Mouse (Mus musculus) MEL (cell line): ENCODE results near the gene Smad1. TPM values are rescaled to one million over a fixed set of nuclear protein-coding genes. Genes with fewer than 3 reads are reported as not detected.

ENCODE experiments used
- DNase-seq: peaks from one replicate; pipeline ENCODE4 v3.0.0; 2011; ENCODE audit warnings: low read depth, low spot score
- H3K27ac ChIP-seq: 2 replicates; pipeline ENCODE4 v1.5.1; 2012; ENCODE audit warnings: low read depth, mild to moderate bottlenecking, control low read depth, low read length, moderate library complexity; ENCODE audit not compliant: control insufficient read depth
- H3K27me3 ChIP-seq, 2 experiments: fragments of 150-350 bp in 1 of 2; sonication (generic) in 1 of 2; 2 replicates each; pipeline ENCODE4 v1.6.1; 2012; ENCODE audit warnings: low read length in 2 of 2, mild to moderate bottlenecking in 2 of 2, improper control_type of control experiment in 1 of 2, moderate library complexity in 1 of 2; ENCODE audit not compliant: insufficient read depth in 2 of 2, control insufficient read depth in 1 of 2
- H3K36me3 ChIP-seq, 2 experiments: 2 replicates each; pipeline ENCODE4 v1.6.1; 2012 to 2014; ENCODE audit warnings: low read length in 2 of 2, improper control_type of control experiment in 1 of 2, inconsistent platforms in 1 of 2, mild to moderate bottlenecking in 1 of 2; ENCODE audit not compliant: insufficient read depth in 2 of 2, control insufficient read depth in 1 of 2
- H3K4me1 ChIP-seq, 2 experiments: fragments of 150-350 bp in 1 of 2; sonication (generic) in 1 of 2; 2 replicates each; pipeline ENCODE4 v1.6.1; 2012; ENCODE audit warnings: low read length in 2 of 2, improper control_type of control experiment in 1 of 2, mild to moderate bottlenecking in 1 of 2; ENCODE audit not compliant: insufficient read depth in 2 of 2, control insufficient read depth in 1 of 2
- H3K4me3 ChIP-seq, 2 experiments: fragments of 150-350 bp in 1 of 2; sonication (generic) in 1 of 2; 2 replicates each; pipeline ENCODE4 v1.5.1; 2012; ENCODE audit warnings: low read depth in 2 of 2, low read length in 2 of 2, mild to moderate bottlenecking in 2 of 2, moderate library complexity in 2 of 2, control low read depth in 1 of 2, improper control_type of control experiment in 1 of 2; ENCODE audit not compliant: control insufficient read depth in 1 of 2, insufficient read depth in 1 of 2
- H3K79me2 ChIP-seq: 2 replicates; pipeline ENCODE4 v1.6.1; 2012; ENCODE audit warnings: mild to moderate bottlenecking, low read length, moderate library complexity; ENCODE audit not compliant: control insufficient read depth, poor library complexity, insufficient read depth
- H3K9ac ChIP-seq: 2 replicates; pipeline ENCODE4 v1.6.1; 2012; ENCODE audit warnings: low read depth, mild to moderate bottlenecking, control low read depth, low read length, moderate library complexity; ENCODE audit not compliant: control insufficient read depth, poor library complexity, severe bottlenecking
- H3K9me3 ChIP-seq: fragments of 150-350 bp; sonication (generic); replicated peaks from 2 replicates; pipeline ENCODE4 v1.6.1; 2012; ENCODE audit warnings: mild to moderate bottlenecking, low read length, improper control_type of control experiment, moderate library complexity; ENCODE audit not compliant: insufficient read depth
- BHLHE40 ChIP-seq: IDR thresholded peaks from 2 replicates; pipeline ENCODE4 v1.6.1; 2012; ENCODE audit warnings: low read depth, mild to moderate bottlenecking, inconsistent platforms, low read length, improper control_type of control experiment, borderline replicate concordance
- CHD2 ChIP-seq: IDR thresholded peaks from 2 replicates; pipeline ENCODE4 v1.6.1; 2011; ENCODE audit warnings: low read length, improper control_type of control experiment
- CTCF ChIP-seq, 3 experiments: IDR thresholded peaks in 2 of 3; conservative IDR thresholded peaks in 1 of 3; 2 replicates each; pipeline ENCODE4 v1.5.1; 2011 to 2012; ENCODE audit warnings: low read length in 3 of 3, low read depth in 2 of 3, mild to moderate bottlenecking in 2 of 3, improper control_type of control experiment in 1 of 3, inconsistent platforms in 1 of 3, mixed read lengths in 1 of 3, moderate library complexity in 1 of 3; ENCODE audit not compliant: control insufficient read depth in 1 of 3, insufficient read depth in 1 of 3, poor library complexity in 1 of 3, severe bottlenecking in 1 of 3
- E2F4 ChIP-seq: IDR thresholded peaks from 2 replicates; pipeline ENCODE4 v1.6.1; 2011; ENCODE audit warnings: low read depth, low read length, improper control_type of control experiment, borderline replicate concordance
- ELF1 ChIP-seq: IDR thresholded peaks from 2 replicates; pipeline ENCODE4 v1.6.1; 2014; ENCODE audit warnings: low read depth, mild to moderate bottlenecking, inconsistent platforms, low read length, improper control_type of control experiment, moderate library complexity
- EP300 ChIP-seq, 2 experiments: IDR thresholded peaks; 2 replicates each; pipeline ENCODE4 v1.6.1; 2011; ENCODE audit warnings: improper control_type of control experiment in 2 of 2, low read length in 2 of 2, low read depth in 1 of 2, mild to moderate bottlenecking in 1 of 2
- ETS1 ChIP-seq: IDR thresholded peaks from 2 replicates; pipeline ENCODE4 v1.6.1; 2012; ENCODE audit warnings: low read depth, mild to moderate bottlenecking, inconsistent platforms, low read length, improper control_type of control experiment, moderate library complexity
- GATA1 ChIP-seq: IDR thresholded peaks from 2 replicates; pipeline ENCODE4 v1.6.1; 2011; ENCODE audit warnings: low read depth, low read length, improper control_type of control experiment
- HCFC1 ChIP-seq: IDR thresholded peaks from 2 replicates; pipeline ENCODE4 v1.6.1; 2012; ENCODE audit warnings: low read depth, mild to moderate bottlenecking, inconsistent platforms, low read length, improper control_type of control experiment, moderate library complexity
- JUND ChIP-seq: IDR thresholded peaks from 2 replicates; pipeline ENCODE4 v1.6.1; 2011; ENCODE audit warnings: low read depth, mild to moderate bottlenecking, improper control_type of control experiment, low read length
- MAFK ChIP-seq: IDR thresholded peaks from 2 replicates; pipeline ENCODE4 v1.6.1; 2011; ENCODE audit warnings: low read depth, mild to moderate bottlenecking, low read length, improper control_type of control experiment, borderline replicate concordance
- MAX ChIP-seq: IDR thresholded peaks from 2 replicates; pipeline ENCODE4 v1.6.1; 2011; ENCODE audit warnings: low read length, improper control_type of control experiment
- MEF2A ChIP-seq: IDR thresholded peaks from 2 replicates; pipeline ENCODE4 v1.6.1; 2014; ENCODE audit warnings: low read depth, mild to moderate bottlenecking, inconsistent platforms, low read length, improper control_type of control experiment; ENCODE audit not compliant: poor library complexity, insufficient replicate concordance, severe bottlenecking; ENCODE audit errors: extremely low read depth
- MXI1 ChIP-seq: IDR thresholded peaks from 2 replicates; pipeline ENCODE4 v1.6.1; 2011; ENCODE audit warnings: mild to moderate bottlenecking, low read depth, low read length, improper control_type of control experiment
- MYB ChIP-seq: IDR thresholded peaks from 2 replicates; pipeline ENCODE4 v1.6.1; 2011; ENCODE audit warnings: mild to moderate bottlenecking, low read depth, low read length, improper control_type of control experiment
- MYC ChIP-seq: IDR thresholded peaks from 2 replicates; pipeline ENCODE4 v1.6.1; 2011; ENCODE audit warnings: low read depth, mild to moderate bottlenecking, low read length, improper control_type of control experiment, moderate library complexity
- NELFE ChIP-seq: IDR thresholded peaks from 2 replicates; pipeline ENCODE4 v1.6.1; 2011; ENCODE audit warnings: low read depth, low read length, improper control_type of control experiment
- NRF1 ChIP-seq: IDR thresholded peaks from 2 replicates; pipeline ENCODE4 v1.6.1; 2014; ENCODE audit warnings: low read depth, mild to moderate bottlenecking, inconsistent platforms, low read length, improper control_type of control experiment, moderate library complexity; ENCODE audit not compliant: poor library complexity, insufficient read depth, severe bottlenecking
- POLR2A ChIP-seq, 2 experiments: IDR thresholded peaks; 2 replicates each; pipeline ENCODE4 v1.6.1; 2011 to 2012; ENCODE audit warnings: low read length in 2 of 2, mild to moderate bottlenecking in 2 of 2, control low read depth in 1 of 2, improper control_type of control experiment in 1 of 2, low read depth in 1 of 2, moderate library complexity in 1 of 2; ENCODE audit not compliant: control insufficient read depth in 1 of 2, insufficient read depth in 1 of 2, poor library complexity in 1 of 2
- POLR2AphosphoS5 ChIP-seq: IDR thresholded peaks from 2 replicates; pipeline ENCODE4 v1.6.1; 2012; ENCODE audit warnings: low read depth, borderline replicate concordance, mild to moderate bottlenecking, inconsistent platforms, low read length, moderate library complexity, mixed read lengths
- RAD21 ChIP-seq: IDR thresholded peaks from 2 replicates; pipeline ENCODE4 v1.6.1; 2011; ENCODE audit warnings: mild to moderate bottlenecking, low read depth, low read length, improper control_type of control experiment
- RCOR1 ChIP-seq: IDR thresholded peaks from 2 replicates; pipeline ENCODE4 v1.6.1; 2012; ENCODE audit warnings: low read depth, mild to moderate bottlenecking, inconsistent platforms, low read length, improper control_type of control experiment
- SIN3A ChIP-seq: IDR thresholded peaks from 2 replicates; pipeline ENCODE4 v1.6.1; 2012; ENCODE audit warnings: low read length, improper control_type of control experiment, inconsistent platforms
- TAL1 ChIP-seq: IDR thresholded peaks from 2 replicates; pipeline ENCODE4 v1.6.1; 2012; ENCODE audit warnings: mild to moderate bottlenecking, inconsistent platforms, low read length, moderate library complexity, mixed read lengths
- TCF12 ChIP-seq: IDR thresholded peaks from 2 replicates; pipeline ENCODE4 v1.6.1; 2014; ENCODE audit warnings: low read depth, mild to moderate bottlenecking, inconsistent platforms, low read length, improper control_type of control experiment, moderate library complexity
- UBTF ChIP-seq: IDR thresholded peaks from 2 replicates; pipeline ENCODE4 v1.6.1; 2012; ENCODE audit warnings: low read depth, mild to moderate bottlenecking, inconsistent platforms, low read length, improper control_type of control experiment, moderate library complexity, borderline replicate concordance; ENCODE audit not compliant: insufficient read depth
- ZC3H11A ChIP-seq: IDR thresholded peaks from 2 replicates; pipeline ENCODE4 v1.6.1; 2012; ENCODE audit warnings: low read depth, mild to moderate bottlenecking, inconsistent platforms, low read length, improper control_type of control experiment
- ZKSCAN1 ChIP-seq: IDR thresholded peaks from 2 replicates; pipeline ENCODE4 v1.6.1; 2012; ENCODE audit warnings: low read depth, mild to moderate bottlenecking, inconsistent platforms, low read length, improper control_type of control experiment, moderate library complexity
- ZNF384 ChIP-seq: IDR thresholded peaks from 2 replicates; pipeline ENCODE4 v1.6.1; 2012; ENCODE audit warnings: low read depth, mild to moderate bottlenecking, inconsistent platforms, low read length, improper control_type of control experiment
- polyA plus RNA-seq, 2 experiments: library from polyadenylated mRNA; stranded (reverse) in 1 of 2; unstranded in 1 of 2; fragments of >175 nt in 1 of 2; fragments of >200 nt in 1 of 2; gene quantifications; 2 replicates each; pipeline versions ENCODE4 v1.2.1 to v1.2.4; 2012; ENCODE audit warnings: low replicate concordance in 2 of 2, low read depth in 1 of 2; ENCODE audit not compliant: insufficient read length in 2 of 2, insufficient read depth in 1 of 2, missing spikeins in 1 of 2
- total RNA-seq: library from RNA; depleted of rRNA; stranded (reverse); fragments of 300-350 nt; gene quantifications from 2 replicates; pipeline ENCODE4 v1.2.3, GENCODE M21; 2012

Smad1 gene
- total and polyA plus RNA-seq, 3 experiments: 1.3 to 2.0 TPM; not detected in 1

- Histone ChIP-seq H3K27me3 (no peaks in the 10 kb centered on the region), H3K9ac (no peak overlapping the region), H3K4me1 (peaks cover 5 to 6% of the 10 kb centered on the region in 2 experiments; a peak in 3 of 4 replicates), H3K36me3 (peaks cover 0 to 7% of the 10 kb centered on the region in 2 experiments; a peak in 2 of 4 replicates), H3K9me3 (no peaks in the 10 kb centered on the region), H3K79me2 (no peaks in the 10 kb centered on the region), H3K27ac (no peak overlapping the region), H3K4me3 (no peak overlapping the region)
- TF ChIP-seq MAFK (no peak), MYB (no peak), MYC (no peak), UBTF (no peak), POLR2A (IDR thresholded peaks at IDR 0.05; ENCODE audit: control insufficient read depth in 1 of 2, insufficient read depth in 1 of 2, low read depth in 1 of 2, low read length in 2 of 2, poor library complexity in 1 of 2) (no peak), TAL1 (no peak), POLR2AphosphoS5 (no peak), MEF2A (no peak), ELF1 (no peak), RAD21 (no peak), JUND (no peak), NELFE (no peak), HCFC1 (no peak), ZNF384 (no peak)
- no peak for DNase-seq
These were observed 17.5 kb downstream of the Smad1 start for GRCm38 (mm10) chr8:79381771-79382170.

GRCm38 (mm10) chr8:79380386-79380785, 18.9 kb downstream of the Smad1 start:
- peak; percentile 55 for DNase-seq
- Histone ChIP-seq H3K9me3 (no peaks in the 10 kb centered on the region), H3K4me1 (peaks cover 7 to 14% of the 10 kb centered on the region in 2 experiments; a peak in 3 of 4 replicates)
- TF ChIP-seq MXI1 (peak; percentile 24; the same call in 1 of the 2 replicates), MAFK (no peak), CTCF (IDR thresholded peaks at IDR 0.05 in 2 of 3, conservative IDR thresholded peaks at IDR 0.05 in 1 of 3; ENCODE audit: control insufficient read depth in 1 of 3, insufficient read depth in 1 of 3, low read depth in 2 of 3, low read length in 3 of 3, poor library complexity in 1 of 3, severe bottlenecking in 1 of 3) (no peak), EP300 (IDR thresholded peaks at IDR 0.05; ENCODE audit: low read depth in 1 of 2, low read length in 2 of 2) (peak; percentile 73 to 81), TCF12 (peak; percentile 93), RCOR1 (peak; percentile 94), TAL1 (peak; percentile 81), BHLHE40 (no peak), ZKSCAN1 (no peak), GATA1 (peak; percentile 75), MAX (no peak), ZC3H11A (no peak), SIN3A (no peak), CHD2 (no peak), ETS1 (peak; percentile 68), E2F4 (no peak), NRF1 (no peak), HCFC1 (no peak), ZNF384 (no peak)
- TF ChIP-seq, all 39 proteins: peak for 7
- Histone ChIP-seq H3K9ac (no peak overlapping the region), H3K4me3 (no peak overlapping the region), H3K79me2 (no peaks in the 10 kb centered on the region), H3K36me3 (peaks cover 0 to 11% of the 10 kb centered on the region in 2 experiments; a peak in 2 of 4 replicates), H3K27ac (no peak overlapping the region), H3K27me3 (no peaks in the 10 kb centered on the region)
